Mouse (Mus musculus) embryonic fibroblast, embryonic 13.5 days (primary cell): ENCODE results near the gene Bcl11b. TPM values are rescaled to one million over a fixed set of nuclear protein-coding genes. Genes with fewer than 3 reads are reported as not detected.

Experiments used
- H3K27ac ChIP-seq: 2 replicates; pipeline ENCODE4 v1.5.1; 2012; ENCODE audit warnings: low read length, control low read depth, inconsistent platforms; ENCODE audit not compliant: insufficient read depth
- H3K4me1 ChIP-seq: 2 replicates; pipeline ENCODE4 v1.6.1; 2011; ENCODE audit warnings: low read length; ENCODE audit not compliant: control insufficient read depth, insufficient read depth
- H3K4me3 ChIP-seq: 2 replicates; pipeline ENCODE4 v1.5.1; 2011; ENCODE audit warnings: mild to moderate bottlenecking, control low read depth, low read length; ENCODE audit not compliant: insufficient read depth
- CTCF ChIP-seq: IDR thresholded peaks from 2 replicates; pipeline ENCODE4 v1.5.1; 2011; ENCODE audit warnings: mild to moderate bottlenecking, control low read depth, low read length, moderate library complexity, borderline replicate concordance; ENCODE audit not compliant: insufficient read depth
- POLR2A ChIP-seq: IDR thresholded peaks from 2 replicates; pipeline ENCODE4 v1.6.1; 2011; ENCODE audit warnings: low read depth, mild to moderate bottlenecking, control low read depth, low read length, moderate library complexity
- polyA plus RNA-seq: library from polyadenylated mRNA; stranded (reverse); fragments of >200 nt; gene quantifications from 2 replicates; pipeline ENCODE4 v1.2.4, GENCODE M21; 2011; ENCODE audit warnings: low read depth; ENCODE audit not compliant: missing spikeins, insufficient read length

Bcl11b gene
- polyA plus RNA-seq, 1 experiment = 6.5 TPM

GRCm38 (mm10) chr12:107928464-107928901 is 74.9 kb downstream of the Bcl11b start:
- Histone ChIP-seq H3K27ac (no peak overlapping the region), H3K4me3 (no peak overlapping the region), H3K4me1 (peaks cover 8% of the 10 kb centered on the region)
- no peak for TF ChIP-seq POLR2A
- TF ChIP-seq CTCF = no peak

GRCm38 (mm10) chr12:107927961-107928431 is 75.4 kb downstream of the Bcl11b start:
- Histone ChIP-seq H3K4me1 (peaks cover 8% of the 10 kb centered on the region), H3K4me3 (no peak overlapping the region), H3K27ac (no peak overlapping the region)
- TF ChIP-seq POLR2A = no peak
- no peak for TF ChIP-seq CTCF

GRCm38 (mm10) chr12:107926074-107926855 is 77.1 kb downstream of the Bcl11b start:
- TF ChIP-seq CTCF (no peak), POLR2A (no peak)
- peaks cover 5% of the 10 kb centered on the region for H3K4me1 ChIP-seq
- no peak overlapping the region for H3K27ac ChIP-seq
- H3K4me3 ChIP-seq = no peak overlapping the region

- TF ChIP-seq POLR2A (no peak), CTCF (no peak)
- Histone ChIP-seq H3K27ac (no peak overlapping the region), H3K4me1 (peaks cover 2% of the 10 kb centered on the region; the same call in 1 of the 2 replicates), H3K4me3 (no peak overlapping the region)
Observed at GRCm38 (mm10) chr12:107924696-107925095, 78.7 kb downstream of the Bcl11b start.

- Histone ChIP-seq H3K4me1 (no peaks in the 10 kb centered on the region), H3K4me3 (no peak overlapping the region), H3K27ac (no peak overlapping the region)
- TF ChIP-seq CTCF (no peak), POLR2A (no peak)
Observed at GRCm38 (mm10) chr12:107923963-107924362, 79.4 kb downstream of the Bcl11b start.

GRCm38 (mm10) chr12:107922180-107922579 is 81.2 kb downstream of the Bcl11b start:
- H3K27ac ChIP-seq = no peak overlapping the region
- H3K4me1 ChIP-seq = no peaks in the 10 kb centered on the region
- no peak for TF ChIP-seq POLR2A
- no peak for TF ChIP-seq CTCF
- H3K4me3 ChIP-seq = no peak overlapping the region

GRCm38 (mm10) chr12:107921566-107921965 is 81.8 kb downstream of the Bcl11b start:
- no peak overlapping the region for H3K4me3 ChIP-seq
- H3K4me1 ChIP-seq = no peaks in the 10 kb centered on the region
- TF ChIP-seq POLR2A (no peak), CTCF (no peak)
- no peak overlapping the region for H3K27ac ChIP-seq

- no peaks in the 10 kb centered on the region for H3K4me1 ChIP-seq
Observed at GRCm38 (mm10) chr12:107921154-107921553, 82.2 kb downstream of the Bcl11b start.

GRCm38 (mm10) chr12:107920716-107921115 is 82.7 kb downstream of the Bcl11b start:
- no peak overlapping the region for H3K4me3 ChIP-seq
- H3K27ac ChIP-seq = no peak overlapping the region
- TF ChIP-seq POLR2A = no peak
- TF ChIP-seq CTCF = no peak
- no peaks in the 10 kb centered on the region for H3K4me1 ChIP-seq

More at GRCm38 (mm10) chr12:107921154-107921553, 82.2 kb downstream of the Bcl11b start:
- Histone ChIP-seq H3K27ac (no peak overlapping the region), H3K4me3 (no peak overlapping the region)
- TF ChIP-seq CTCF = no peak
- TF ChIP-seq POLR2A = no peak

GRCm38 (mm10) chr12:107920076-107920475 is 83.3 kb downstream of the Bcl11b start:
- TF ChIP-seq POLR2A = no peak
- TF ChIP-seq CTCF = no peak
- Histone ChIP-seq H3K4me3 (no peak overlapping the region), H3K27ac (no peak overlapping the region), H3K4me1 (no peaks in the 10 kb centered on the region)
